Comparison of ENCODE assay signal across 8 mouse cellular contexts in the genomic region with DNA sequence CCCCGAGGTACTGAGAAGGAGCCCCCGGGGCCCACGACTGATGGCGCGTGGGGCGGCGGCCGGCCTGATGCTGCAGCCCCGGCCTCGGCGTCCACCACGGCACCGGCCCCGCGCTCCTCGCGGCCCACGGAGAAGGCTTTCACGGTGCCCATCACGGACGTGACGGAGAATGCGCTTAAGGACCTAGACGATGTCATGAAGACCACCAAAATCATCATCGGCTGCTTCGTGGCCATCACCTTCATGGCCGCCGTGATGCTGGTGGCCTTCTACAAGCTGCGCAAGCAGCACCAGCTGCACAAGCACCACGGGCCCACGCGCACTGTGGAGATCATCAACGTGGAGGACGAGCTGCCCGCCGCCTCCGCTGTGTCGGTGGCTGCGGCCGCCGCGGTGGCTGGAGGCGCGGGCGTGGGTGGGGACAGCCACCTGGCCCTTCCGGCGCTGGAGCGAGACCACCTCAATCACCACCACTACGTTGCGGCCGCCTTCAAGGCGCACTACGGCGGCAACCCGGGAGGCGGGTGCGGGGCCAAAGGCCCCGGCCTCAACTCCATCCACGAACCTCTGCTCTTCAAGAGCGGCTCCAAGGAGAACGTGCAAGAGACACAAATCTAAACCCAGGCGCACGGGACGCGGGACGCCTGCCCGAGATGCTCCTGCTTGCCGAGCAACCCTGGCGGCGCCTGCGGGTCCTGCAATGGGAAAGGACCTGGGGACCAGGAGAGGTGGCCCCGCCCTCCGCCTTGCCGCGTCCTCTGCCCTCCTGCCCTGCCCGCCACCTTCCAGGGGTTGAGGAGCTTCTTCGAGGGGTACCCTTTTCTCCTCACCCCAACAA. TPM values are rescaled to one million over a fixed set of nuclear protein-coding genes. Genes with fewer than 3 reads are reported as not detected.
DNase-seq lines count a peak whose midpoint lies in the region; ATAC-seq lines count a peak whose summit lies in the region.

No protein-coding gene starts in this region.

- H3K4me3 ChIP-seq in forebrain, embryonic 11.5 days (ENCODE audit: low read depth, low read length), result no peak overlapping the region
- H3K4me3 ChIP-seq in forebrain, embryonic 15.5 days, result no peak overlapping the region
- H3K4me3 ChIP-seq in embryonic facial prominence, embryonic 12.5 days, result peak overlapping the region; percentile 25
- H3K4me3 ChIP-seq in kidney, embryonic 15.5 days (replicated peaks), result peak overlapping the region; percentile 38

- H3K4me1 ChIP-seq in forebrain, embryonic 11.5 days (replicated peaks; ENCODE audit: control insufficient read depth, insufficient read depth, low read length), result peaks cover 16% of the 10 kb centered on the region
- peaks cover 40% of the 10 kb centered on the region for H3K4me1 ChIP-seq in forebrain, embryonic 15.5 days
- H3K4me1 ChIP-seq in embryonic facial prominence, embryonic 12.5 days, result 0 out of 2 replicates have a peak, but pooled peaks cover 8% of the 10 kb centered on the region
- peaks cover 20% of the 10 kb centered on the region for H3K4me1 ChIP-seq in kidney, embryonic 15.5 days

- WGBS in forebrain, embryonic 11.5 days, result 33% methylated on average over 76 of the region's 77 CpGs
- 40% methylated on average over 77 of the region's 77 CpGs for WGBS in forebrain, embryonic 15.5 days
- WGBS in embryonic facial prominence, embryonic 12.5 days, result 20% methylated on average over 74 of the region's 77 CpGs
- 14% methylated on average over 77 of the region's 77 CpGs for WGBS in kidney, embryonic 15.5 days

- DNase-seq in forebrain, embryonic 11.5 days (ENCODE audit: low spot score), result peak; percentile 82
- peak; percentile 48 for DNase-seq in right cerebral cortex, adult 18-20 months
- no peak for DNase-seq in right cerebral cortex, postnatal 36 days (ENCODE audit: low spot score in 2 of 2)
- DNase-seq in mesoderm, embryonic 11.5 days (ENCODE audit: low read depth, low spot score), result peak; percentile 73
- DNase-seq in Muller cell, postnatal 12 days (ENCODE audit: inconsistent ontology term), result no peak

- ATAC-seq in forebrain, embryonic 11.5 days (replicated peaks; ENCODE audit: low FRiP score), result no peak
- no peak for ATAC-seq in forebrain, embryonic 15.5 days (replicated peaks)
- ATAC-seq in embryonic facial prominence, embryonic 12.5 days (ENCODE audit: insufficient number of reproducible peaks, insufficient read depth, low FRiP score, low TSS enrichment), result no peak
- ATAC-seq in kidney, embryonic 15.5 days (replicated peaks; ENCODE audit: low FRiP score), result no peak

- H3K36me3 ChIP-seq in forebrain, embryonic 11.5 days (ENCODE audit: control insufficient read depth, insufficient read depth, low read length), result peaks cover 10% of the 10 kb centered on the region
- peaks cover 49% of the 10 kb centered on the region for H3K36me3 ChIP-seq in forebrain, embryonic 15.5 days
- peaks cover 16% of the 10 kb centered on the region for H3K36me3 ChIP-seq in embryonic facial prominence, embryonic 12.5 days
- H3K36me3 ChIP-seq in kidney, embryonic 15.5 days, result no peaks in the 10 kb centered on the region

- no peak overlapping the region for H3K4me2 ChIP-seq in forebrain, embryonic 11.5 days (ENCODE audit: low read depth, low read length, severe bottlenecking)
- no peak overlapping the region for H3K4me2 ChIP-seq in forebrain, embryonic 15.5 days (replicated peaks)
- H3K4me2 ChIP-seq in embryonic facial prominence, embryonic 12.5 days (replicated peaks), result peak overlapping the region; percentile 56
- H3K4me2 ChIP-seq in kidney, embryonic 15.5 days, result peak overlapping the region; percentile 69

- H3K27me3 ChIP-seq in forebrain, embryonic 11.5 days (ENCODE audit: control insufficient read depth, insufficient read depth, low read length), result peaks cover 10% of the 10 kb centered on the region
- H3K27me3 ChIP-seq in forebrain, embryonic 15.5 days, result no peaks in the 10 kb centered on the region
- H3K27me3 ChIP-seq in embryonic facial prominence, embryonic 12.5 days, result peaks cover 51% of the 10 kb centered on the region
- H3K27me3 ChIP-seq in kidney, embryonic 15.5 days, result peaks cover 70% of the 10 kb centered on the region

- no peaks in the 10 kb centered on the region; the same call in 1 of the 2 replicates for H3K9me3 ChIP-seq in forebrain, embryonic 11.5 days (ENCODE audit: control insufficient read depth, low read length)
- H3K9me3 ChIP-seq in forebrain, embryonic 15.5 days, result no peaks in the 10 kb centered on the region
- no peaks in the 10 kb centered on the region for H3K9me3 ChIP-seq in embryonic facial prominence, embryonic 12.5 days
- H3K9me3 ChIP-seq in kidney, embryonic 15.5 days (replicated peaks), result no peaks in the 10 kb centered on the region; the same call in 1 of the 2 replicates

- H3K27ac ChIP-seq in forebrain, embryonic 11.5 days (ENCODE audit: low read depth, low read length), result no peak overlapping the region
- H3K27ac ChIP-seq in forebrain, embryonic 15.5 days (replicated peaks), result no peak overlapping the region
- no peak overlapping the region for H3K27ac ChIP-seq in embryonic facial prominence, embryonic 12.5 days
- H3K27ac ChIP-seq in kidney, embryonic 15.5 days, result no peak overlapping the region

- no peak overlapping the region for H3K9ac ChIP-seq in forebrain, embryonic 11.5 days (ENCODE audit: low read length)
- no peak overlapping the region for H3K9ac ChIP-seq in forebrain, embryonic 15.5 days (replicated peaks)
- 0 out of 2 replicates have a peak overlapping the region, but pooled peaks have one; percentile 7 for H3K9ac ChIP-seq in embryonic facial prominence, embryonic 12.5 days
- H3K9ac ChIP-seq in kidney, embryonic 15.5 days, result no peak overlapping the region

RNA-seq across cellular contexts. Expression of a gene that starts 2.8 kb away (rescaled TPM):
- polyA plus RNA-seq in forebrain, embryonic 11.5 days (2014; fragmentation: Nextera tagmentation; extraction: Ambion mirVana), result 2.6 and 2.9 TPM in 2 replicates
- polyA plus RNA-seq in forebrain, embryonic 15.5 days (2015; fragmentation: Nextera tagmentation; extraction: Ambion mirVana), result 4.3 and 5.8 TPM in 2 replicates
- polyA plus RNA-seq in embryonic facial prominence, embryonic 12.5 days (2016; fragmentation: Nextera tagmentation; extraction: Ambion mirVana), result 0.42 and 0.71 TPM in 2 replicates
- 3.2 and 3.9 TPM in 2 replicates for polyA plus RNA-seq in kidney, embryonic 15.5 days (2015; fragmentation: Nextera tagmentation; extraction: Ambion mirVana)

RNA-seq across cellular contexts. Expression of a gene that starts 5.3 kb away (rescaled TPM):
- polyA plus RNA-seq in forebrain, embryonic 11.5 days (2014; fragmentation: Nextera tagmentation; extraction: Ambion mirVana), result 60.9 and 68.9 TPM in 2 replicates
- polyA plus RNA-seq in forebrain, embryonic 15.5 days (2015; fragmentation: Nextera tagmentation; extraction: Ambion mirVana), result 52.5 and 56.6 TPM in 2 replicates
- 80.4 and 85.6 TPM in 2 replicates for polyA plus RNA-seq in embryonic facial prominence, embryonic 12.5 days (2016; fragmentation: Nextera tagmentation; extraction: Ambion mirVana)
- 72.5 and 78.9 TPM in 2 replicates for polyA plus RNA-seq in kidney, embryonic 15.5 days (2015; fragmentation: Nextera tagmentation; extraction: Ambion mirVana)

RNA-seq across cellular contexts. Expression of a gene that starts 33.6 kb away (rescaled TPM):
- 8.2 and 9.8 TPM in 2 replicates for polyA plus RNA-seq in forebrain, embryonic 11.5 days (2014; fragmentation: Nextera tagmentation; extraction: Ambion mirVana)
- 15.6 and 15.7 TPM in 2 replicates for polyA plus RNA-seq in forebrain, embryonic 15.5 days (2015; fragmentation: Nextera tagmentation; extraction: Ambion mirVana)
- polyA plus RNA-seq in embryonic facial prominence, embryonic 12.5 days (2016; fragmentation: Nextera tagmentation; extraction: Ambion mirVana), result 2.3 and 2.6 TPM in 2 replicates
- polyA plus RNA-seq in kidney, embryonic 15.5 days (2015; fragmentation: Nextera tagmentation; extraction: Ambion mirVana), result 0.36 and 0.44 TPM in 2 replicates

RNA-seq across cellular contexts. Expression of a gene that starts 33.9 kb away (rescaled TPM):
- polyA plus RNA-seq in forebrain, embryonic 11.5 days (2014; fragmentation: Nextera tagmentation; extraction: Ambion mirVana), result 115 and 124 TPM in 2 replicates
- polyA plus RNA-seq in forebrain, embryonic 15.5 days (2015; fragmentation: Nextera tagmentation; extraction: Ambion mirVana), result 133 and 138 TPM in 2 replicates
- polyA plus RNA-seq in embryonic facial prominence, embryonic 12.5 days (2016; fragmentation: Nextera tagmentation; extraction: Ambion mirVana), result 121 and 124 TPM in 2 replicates
- polyA plus RNA-seq in kidney, embryonic 15.5 days (2015; fragmentation: Nextera tagmentation; extraction: Ambion mirVana), result 113 and 120 TPM in 2 replicates

RNA-seq across cellular contexts. Expression of a gene that starts 33.9 kb away (rescaled TPM):
- 22.3 and 25.3 TPM in 2 replicates for polyA plus RNA-seq in forebrain, embryonic 11.5 days (2014; fragmentation: Nextera tagmentation; extraction: Ambion mirVana)
- 30.2 and 30.5 TPM in 2 replicates for polyA plus RNA-seq in forebrain, embryonic 15.5 days (2015; fragmentation: Nextera tagmentation; extraction: Ambion mirVana)
- polyA plus RNA-seq in embryonic facial prominence, embryonic 12.5 days (2016; fragmentation: Nextera tagmentation; extraction: Ambion mirVana), result 20.2 and 22.5 TPM in 2 replicates
- 14.3 and 16.5 TPM in 2 replicates for polyA plus RNA-seq in kidney, embryonic 15.5 days (2015; fragmentation: Nextera tagmentation; extraction: Ambion mirVana)

Comparison
In these comparisons a context has a peak if more than half of its experiments do, and no peak if none do; other contexts are left out.
1. DNase-seq: peak in forebrain, embryonic 11.5 days (single experiment), right cerebral cortex, adult 18-20 months (single experiment) and mesoderm, embryonic 11.5 days (single experiment); none in right cerebral cortex, postnatal 36 days (0 of 2) and Muller cell, postnatal 12 days (single experiment).
2. H3K4me2 ChIP-seq: peak in embryonic facial prominence, embryonic 12.5 days (single experiment) and kidney, embryonic 15.5 days (single experiment); none in forebrain, embryonic 11.5 days (single experiment) and forebrain, embryonic 15.5 days (single experiment).
3. H3K4me3 ChIP-seq: peak in embryonic facial prominence, embryonic 12.5 days (single experiment) and kidney, embryonic 15.5 days (single experiment); none in forebrain, embryonic 11.5 days (single experiment) and forebrain, embryonic 15.5 days (single experiment).